Mouse (Mus musculus) kidney, adult 2 months (tissue): Measurements from ENCODE around the gene Gm21750.

Source experiments
- CTCF ChIP-seq: fragments of 200-500 bp; conservative IDR thresholded peaks from 2 replicates; pipeline ENCODE4 v1.5.1; 2011; ENCODE audit warnings: low read depth, mild to moderate bottlenecking, control low read depth, low read length, moderate library complexity, mixed read lengths; ENCODE audit not compliant: insufficient read depth, insufficient read length
- POLR2A ChIP-seq: fragments of 200-500 bp; IDR thresholded peaks from one replicate; pipeline ENCODE4 v1.6.1; 2011; ENCODE audit warnings: low read depth, low read length, control low read depth

DNA sequence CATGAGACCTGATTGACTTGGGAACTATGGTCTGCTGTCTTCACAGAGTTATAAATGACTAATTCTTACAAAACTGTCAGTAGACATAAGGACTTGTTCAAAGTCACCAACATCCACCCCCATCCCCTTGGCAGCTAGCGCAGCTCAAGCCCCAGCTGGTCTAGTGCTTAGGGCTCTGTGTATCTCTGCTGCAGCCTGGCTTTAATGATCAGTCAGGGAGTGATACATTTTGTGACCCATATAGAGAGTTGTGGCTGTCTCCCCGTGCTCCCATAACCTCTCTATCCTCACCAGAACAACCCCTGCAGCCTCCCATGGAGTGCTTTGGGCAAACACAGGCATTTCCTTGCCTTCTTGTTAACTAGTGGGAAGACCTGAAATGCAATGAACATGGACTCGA lies 40.1 kb upstream of the Gm21750 start:
- TF ChIP-seq CTCF (no peak), POLR2A (no peak)
